ENCODE assay signal across 12 mouse cellular contexts in genomic region chr2:170913863-170914262, GRCm38 (mm10).
"Had no signal": no experiment of that assay in that cellular context is flagged by ENCODE, and none has a peak within 500 bp of the region (broad histone marks: within the 10 kb centered on the region; RNA-seq: fewer than 3 reads in every experiment).

No protein-coding gene starts in this region.

- H3K4me2 ChIP-seq: limb, embryonic 15.5 days; liver, embryonic 12.5 days; lung, embryonic 14.5 days; neural tube, embryonic 13.5 days had no signal

- H3K4me3 ChIP-seq: left cerebral cortex, adult 2 months; limb, embryonic 15.5 days; liver, embryonic 12.5 days; neural tube, embryonic 13.5 days had no signal

- H3K9ac ChIP-seq: limb, embryonic 15.5 days; liver, embryonic 12.5 days; lung, embryonic 14.5 days; neural tube, embryonic 13.5 days had no signal

- H3K4me1 ChIP-seq: liver, embryonic 12.5 days; megakaryocyte, embryonic 14.5 days had no signal

- H3K9me3 ChIP-seq: limb, embryonic 15.5 days; neural tube, embryonic 13.5 days had no signal

- H3K36me3 ChIP-seq: limb, embryonic 15.5 days; liver, embryonic 12.5 days; neural tube, embryonic 13.5 days had no signal

- H3K27me3 ChIP-seq: liver, embryonic 12.5 days; megakaryocyte, embryonic 14.5 days; neural tube, embryonic 13.5 days had no signal

- ATAC-seq: intestine, embryonic 16.5 days; liver, embryonic 12.5 days had no signal

- H3K27ac ChIP-seq: left cerebral cortex, adult 2 months; limb, embryonic 15.5 days; liver, embryonic 12.5 days; macrophage; neural tube, embryonic 13.5 days had no signal

- DNase-seq: kidney, adult 2 months; kidney, postnatal 25 days; lung, embryonic 14.5 days; lung, postnatal 10 days; right cerebral cortex, postnatal 14 days had no signal
